Mouse (Mus musculus): ENCODE measurements around the gene Pdzph1.

Gene Pdzph1

GRCm38 (mm10) chr17:58923316-58923866 lies 67.8 kb downstream of the Pdzph1 start:
- 89% methylated on average over 7 of the region's 7 CpGs for WGBS

GRCm38 (mm10) chr17:58922821-58923220 lies 68.4 kb downstream of the Pdzph1 start:
- WGBS = 89% methylated on average over 2 of the region's 2 CpGs

- 71% methylated on average over 4 of the region's 4 CpGs for WGBS
Observed at GRCm38 (mm10) chr17:58919927-58920326, 71.2 kb downstream of the Pdzph1 start.

GRCm38 (mm10) chr17:58919061-58919460 lies 72.1 kb downstream of the Pdzph1 start:
- 15% methylated on average over 8 of the region's 8 CpGs for WGBS

GRCm38 (mm10) chr17:58918539-58918938 lies 72.6 kb downstream of the Pdzph1 start:
- 72% methylated on average over 3 of the region's 3 CpGs for WGBS

GRCm38 (mm10) chr17:58911564-58911963 lies 79.6 kb downstream of the Pdzph1 start:
- 83% methylated on average over 7 of the region's 7 CpGs for WGBS

GRCm38 (mm10) chr17:58909061-58909661 lies 82.0 kb downstream of the Pdzph1 start:
- WGBS = 31% methylated on average over 8 of the region's 8 CpGs

GRCm38 (mm10) chr17:58906001-58906400 lies 85.2 kb downstream of the Pdzph1 start:
- 40% methylated on average over 2 of the region's 2 CpGs for WGBS

- WGBS = 48% methylated on average over 4 of the region's 4 CpGs
Observed at GRCm38 (mm10) chr17:58891488-58892210, 99.5 kb downstream of the Pdzph1 start.

- 48% methylated on average over 4 of the region's 4 CpGs for WGBS
Observed at GRCm38 (mm10) chr17:58889905-58890645, 101.1 kb downstream of the Pdzph1 start.

GRCm38 (mm10) chr17:58884393-58884792 lies 106.8 kb downstream of the Pdzph1 start:
- 75% methylated on average over 1 of the region's 1 CpGs for WGBS

- 74% methylated on average over 1 of the region's 1 CpGs for WGBS
Observed at GRCm38 (mm10) chr17:58873356-58873755, 117.8 kb downstream of the Pdzph1 start.

Measured in cerebral cortex, adult 2 months (tissue).